Mouse (Mus musculus) megakaryocyte progenitor cell, adult 5-6 weeks (primary cell): ENCODE measurements around the gene Josd2. TPM values are rescaled to one million over a fixed set of nuclear protein-coding genes. Genes with fewer than 3 reads are reported as not detected.
A peak's percentile ranks its signal among the peaks of the same experiment; 100 is the strongest.

Source experiments
- ATAC-seq: replicated peaks from 2 replicates; pipeline ENCODE4 v1.8.0; 2016; ENCODE audit warnings: mild to moderate bottlenecking, moderate TSS enrichment, inconsistent platforms; ENCODE audit not compliant: poor library complexity
- total RNA-seq, 2 experiments: library from RNA; stranded (forward) in 1 of 2; stranded (reverse) in 1 of 2; fragments of 157-497, 149-512 nt in 1 of 2; fragments of 200-1000 nt in 1 of 2; gene quantifications; 2 replicates each; pipeline versions ENCODE4 v1.2.3 to v1.2.4; 2015 to 2017

The Josd2 gene
- total RNA-seq, 2 experiments from 2014 or later, result 22.6 to 27.5 TPM

DNA sequence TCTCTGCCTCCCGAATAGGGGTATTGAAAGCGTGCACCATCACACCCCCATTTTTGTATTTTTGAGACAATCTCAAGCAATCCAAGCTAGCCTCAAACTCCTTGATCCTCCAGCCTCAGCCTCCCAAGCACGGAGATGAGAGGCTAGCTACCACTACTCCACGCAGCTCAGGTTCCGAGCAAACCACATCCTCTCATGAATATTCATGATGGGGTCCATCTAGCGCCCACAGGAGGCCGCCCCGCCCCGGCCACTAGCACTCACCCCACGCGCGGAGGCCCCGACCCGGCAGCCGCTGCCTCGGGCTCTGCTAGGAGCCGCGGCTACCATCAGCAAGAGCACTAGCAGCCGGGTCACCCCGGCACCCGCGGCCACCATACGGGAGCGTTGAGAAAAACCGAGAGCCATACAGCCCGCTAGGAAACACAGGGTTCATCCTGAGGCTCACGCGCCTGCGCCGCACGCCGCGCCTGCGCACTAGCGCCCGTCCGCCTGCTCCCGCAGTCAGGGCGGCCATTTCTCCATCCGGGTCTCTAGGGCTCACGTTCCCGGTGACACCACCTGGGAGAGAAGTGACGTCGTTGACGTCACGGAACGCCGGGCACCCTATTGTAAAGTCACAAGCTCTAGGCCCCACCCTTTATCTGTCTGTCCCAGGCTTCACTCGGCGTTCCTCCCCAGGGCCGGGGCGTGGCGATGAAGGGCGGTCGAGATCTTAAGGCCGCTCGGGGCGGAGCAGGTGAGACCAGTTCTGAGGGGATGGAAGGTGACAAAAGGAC, 28.4 kb downstream of the Josd2 start, which contains the start of the genes Emc10 and Fam71e1:
Gene Emc10, minus strand, starts transcription at position 538 of the 779 bp plus-strand sequence.
Gene Fam71e1, plus strand, starts transcription at position 590 of the 779 bp plus-strand sequence.
- peak; percentile 95 for ATAC-seq

DNA sequence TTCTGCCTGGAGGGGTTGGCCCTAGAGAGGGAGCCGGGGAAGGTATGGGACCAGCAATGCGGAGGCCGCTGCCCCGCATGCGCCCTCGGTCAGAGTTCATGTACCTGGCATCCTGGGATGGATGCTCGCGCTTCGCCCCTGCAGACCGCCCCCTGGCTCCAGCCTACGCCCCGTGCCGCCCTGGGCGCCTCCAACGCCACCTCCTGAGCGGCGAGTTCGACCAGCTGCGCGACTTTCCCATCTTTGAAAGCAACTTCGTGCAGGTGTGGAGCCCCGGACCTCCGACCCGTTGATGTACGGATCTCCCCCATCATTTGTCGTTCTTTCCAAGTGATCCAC, 29.0 kb downstream of the Josd2 start:
- peak; percentile 49 for ATAC-seq

DNA sequence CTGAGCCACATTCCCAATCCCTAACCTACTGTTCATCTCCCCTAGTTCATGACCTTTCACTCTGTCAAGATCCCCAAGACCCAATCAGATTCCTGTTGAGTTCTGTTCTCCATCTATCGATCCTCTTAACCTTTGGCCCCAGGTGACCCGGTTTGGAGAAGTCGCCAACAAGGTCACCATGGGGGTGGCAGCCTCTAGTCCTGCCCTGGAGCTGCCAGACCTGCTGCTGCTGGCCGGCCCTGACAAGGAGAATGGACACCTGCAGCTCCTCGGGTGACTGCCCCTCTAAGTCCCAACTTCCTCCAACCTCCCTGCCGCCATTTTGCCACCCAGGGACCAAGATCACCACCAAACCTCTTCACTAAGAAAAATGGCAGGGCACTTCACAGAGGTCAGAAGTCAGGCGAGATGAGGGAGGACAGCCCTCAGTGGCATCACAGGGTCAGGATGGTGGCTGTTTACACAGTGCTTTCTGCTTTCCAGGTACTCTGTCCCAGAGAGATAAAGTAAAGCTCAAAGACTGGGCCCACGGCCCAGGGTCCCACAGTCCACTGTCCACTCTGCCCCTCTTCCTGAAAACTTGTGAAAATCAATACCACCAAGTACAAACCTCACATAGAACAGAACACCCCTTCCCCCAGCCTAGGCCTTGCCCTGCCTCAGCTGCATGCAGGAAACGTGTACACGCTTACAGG, 29.7 kb downstream of the Josd2 start:
- no peak for ATAC-seq

DNA sequence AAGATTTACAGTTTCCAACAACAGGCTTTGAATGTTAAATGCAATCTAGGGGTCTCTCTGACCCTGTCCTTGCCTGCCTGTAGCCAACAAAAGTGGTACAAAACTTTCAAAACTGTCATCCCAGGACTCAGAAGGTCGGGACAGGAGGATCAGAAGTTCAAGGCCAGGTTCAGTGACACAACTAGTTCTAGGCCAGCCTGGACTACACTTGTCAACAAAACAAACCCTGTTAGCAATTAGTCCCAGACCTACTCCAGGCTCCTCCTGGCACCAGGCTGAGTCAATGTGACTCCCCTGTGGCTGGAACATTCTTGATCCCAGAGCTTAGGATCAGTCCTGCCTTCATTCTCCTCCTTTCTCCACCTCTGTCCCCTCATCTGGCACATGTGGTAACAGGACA, 31.1 kb downstream of the Josd2 start:
- ATAC-seq, result no peak

DNA sequence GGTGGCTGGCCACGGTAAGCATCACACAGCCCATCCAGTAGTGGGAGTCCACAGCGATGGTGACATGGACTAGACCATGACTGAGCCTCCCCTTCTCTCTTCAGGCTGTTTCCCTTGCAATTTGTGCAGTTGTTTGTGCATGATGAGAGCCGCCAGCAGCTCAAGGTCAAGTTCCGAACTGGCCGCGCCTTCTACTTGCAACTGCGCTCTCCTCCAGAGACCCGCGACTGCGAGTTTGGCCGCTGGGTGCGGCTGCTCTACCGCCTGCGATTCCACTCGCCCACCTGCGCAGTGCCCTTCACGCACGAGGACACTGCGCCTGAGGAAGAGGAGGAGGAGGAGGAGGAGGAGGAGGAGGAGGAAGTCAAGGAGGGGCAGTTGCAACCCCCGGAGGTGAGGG, 32.3 kb downstream of the Josd2 start:
- ATAC-seq, result no peak

DNA sequence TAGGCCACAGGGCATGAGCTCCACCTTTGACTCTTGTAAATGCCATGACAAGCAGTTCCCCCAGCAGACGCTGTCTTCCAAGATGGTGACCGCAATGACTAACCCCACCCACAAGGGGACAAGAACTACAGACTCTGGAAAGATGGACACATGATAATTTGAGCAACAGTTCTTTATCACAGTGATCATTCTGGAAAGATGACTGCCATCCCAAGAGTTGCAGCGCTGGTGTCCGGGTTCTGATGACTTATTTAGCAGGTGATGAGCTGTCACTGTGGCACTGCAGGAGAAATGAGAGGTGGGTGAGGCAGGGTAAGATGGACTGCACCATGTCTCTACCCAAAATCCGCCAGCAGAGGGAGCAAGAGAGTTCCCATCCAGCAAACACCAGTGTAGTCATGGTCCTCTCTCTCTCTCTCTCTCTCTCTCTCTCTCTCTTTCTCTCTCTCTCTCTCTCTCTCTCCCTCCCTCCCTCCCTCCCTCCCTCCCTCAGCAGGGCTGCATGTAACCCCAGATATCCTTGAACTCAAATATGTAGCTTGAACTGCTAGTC, 33.9 kb downstream of the Josd2 start:
- peak; percentile 91 for ATAC-seq

DNA sequence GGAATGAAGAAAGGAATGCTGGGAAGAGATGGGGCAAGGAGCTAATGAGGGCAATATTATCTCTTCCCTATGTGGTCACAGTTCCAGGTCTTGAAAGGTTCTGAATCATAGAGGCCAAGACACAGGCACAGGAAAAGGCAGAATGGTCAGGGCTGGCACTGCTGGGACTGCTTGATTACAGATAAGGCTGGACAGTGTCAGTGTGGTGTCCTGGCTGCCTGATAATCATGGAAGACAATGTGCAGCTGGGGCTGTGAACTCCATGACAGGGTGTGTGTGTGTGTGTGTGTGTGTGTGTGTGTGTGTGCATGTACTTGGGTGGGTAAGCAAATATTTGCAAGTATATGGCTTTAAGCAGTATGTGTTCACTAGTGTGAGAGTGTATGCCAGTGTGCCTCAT, 39.7 kb downstream of the Josd2 start:
- no peak for ATAC-seq

DNA sequence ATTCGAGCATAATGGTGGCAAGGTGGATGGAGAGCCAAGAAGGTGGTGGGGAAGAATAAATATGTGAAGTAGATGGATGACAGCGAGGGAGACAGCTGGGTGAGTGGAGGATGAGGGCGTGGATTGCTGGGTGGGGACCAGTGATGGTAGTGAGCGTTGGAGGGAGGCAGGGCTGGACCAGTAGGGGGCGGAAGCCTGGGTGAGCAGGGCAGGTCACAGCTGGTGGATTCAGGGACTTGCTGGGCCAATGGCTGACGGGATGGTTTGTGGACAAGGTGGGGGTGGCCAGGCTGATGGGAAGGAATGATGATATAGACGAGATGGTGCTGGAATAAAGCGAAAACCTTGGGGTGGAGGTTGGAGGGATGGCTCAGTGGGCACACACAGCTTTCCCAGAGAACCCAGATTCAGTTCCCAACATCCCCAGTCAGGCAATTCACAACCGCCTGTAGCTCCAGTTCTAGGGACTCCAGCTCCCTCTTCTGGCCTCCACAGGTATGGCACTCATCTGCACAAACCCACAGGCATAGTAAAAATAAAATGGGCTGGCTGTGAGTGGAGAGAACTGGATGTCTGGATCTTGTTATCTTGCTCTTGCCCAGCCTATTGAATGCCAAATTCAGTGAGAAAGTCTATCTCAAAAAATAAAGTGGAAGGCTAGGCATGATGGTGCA, 51.6 kb downstream of the Josd2 start:
- ATAC-seq, result peak; percentile 51

DNA sequence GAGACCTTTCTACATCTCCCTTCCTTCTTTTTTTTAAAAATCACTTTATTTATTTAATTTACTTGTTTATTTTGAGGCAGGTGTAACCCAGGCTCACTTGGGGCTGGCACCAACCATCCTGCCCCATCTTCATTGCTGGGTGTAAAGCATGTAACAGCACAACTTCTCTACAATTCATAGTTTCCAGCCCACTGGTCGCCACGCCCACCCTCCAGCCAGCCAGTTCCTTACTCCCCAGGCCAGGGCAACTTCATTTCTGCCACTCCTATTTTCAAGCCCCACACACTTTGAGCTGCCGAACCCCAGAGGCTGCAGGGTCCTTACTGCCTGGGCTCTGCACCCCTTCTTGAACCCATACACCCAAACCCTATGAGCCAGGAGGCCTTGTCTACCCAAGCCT, 53.2 kb downstream of the Josd2 start:
- ATAC-seq, result no peak

Other genes starting within 250 kb of the Josd2 start
- gene Klk1, start 242.6 kb upstream of the Josd2 start, total RNA-seq (2015), result not detected in 2 replicates
- not detected in 2 replicates for gene Klk1, start 242.6 kb upstream of the Josd2 start, total RNA-seq (2017)
- not detected in 2 replicates for gene Gm36864, start 231.8 kb upstream of the Josd2 start, total RNA-seq (2015)
- gene Gm36864, start 231.8 kb upstream of the Josd2 start, total RNA-seq (2017), result not detected in 2 replicates
- 0.34 and 1.8 TPM in 2 replicates for gene 1700028J19Rik, start 221.3 kb upstream of the Josd2 start, total RNA-seq (2015)
- gene 1700028J19Rik, start 221.3 kb upstream of the Josd2 start, total RNA-seq (2017), result 0.30 and 0.37 TPM in 2 replicates
- gene 2410002F23Rik, start 221.3 kb upstream of the Josd2 start, total RNA-seq (2015), result 54.0 and 60.6 TPM in 2 replicates
- 71.7 and 74.6 TPM in 2 replicates for gene 2410002F23Rik, start 221.3 kb upstream of the Josd2 start, total RNA-seq (2017)
- gene Acp4, start 210.6 kb upstream of the Josd2 start, total RNA-seq (2015), result not detected in 2 replicates
- 0.04 TPM in 1 of 2 replicates, not detected in the other for gene Acp4, start 210.6 kb upstream of the Josd2 start, total RNA-seq (2017)
- gene Gm15517, start 206.5 kb upstream of the Josd2 start, total RNA-seq (2015), result not detected in 2 replicates
- not detected in 2 replicates for gene Gm15517, start 206.5 kb upstream of the Josd2 start, total RNA-seq (2017)
- 4.1 TPM in 2 replicates for gene Clec11a, start 161.1 kb upstream of the Josd2 start, total RNA-seq (2015)
- gene Clec11a, start 161.1 kb upstream of the Josd2 start, total RNA-seq (2017), result 4.2 and 4.4 TPM in 2 replicates
- gene Shank1, start 157.7 kb upstream of the Josd2 start, total RNA-seq (2015), result 0.05 and 0.49 TPM in 2 replicates
- gene Shank1, start 157.7 kb upstream of the Josd2 start, total RNA-seq (2017), result not detected in 2 replicates
- gene Syt3, start 83.9 kb upstream of the Josd2 start, total RNA-seq (2015), result 0.22 and 0.24 TPM in 2 replicates
- gene Syt3, start 83.9 kb upstream of the Josd2 start, total RNA-seq (2017), result 0.12 and 0.14 TPM in 2 replicates
- 0.44 and 1.5 TPM in 2 replicates for gene 1700008O03Rik, start 82.2 kb upstream of the Josd2 start, total RNA-seq (2015)
- gene 1700008O03Rik, start 82.2 kb upstream of the Josd2 start, total RNA-seq (2017), result 1.8 and 2.2 TPM in 2 replicates
- not detected in 2 replicates for gene Lrrc4b, start 39.0 kb upstream of the Josd2 start, total RNA-seq (2015)
- not detected in 2 replicates for gene Lrrc4b, start 39.0 kb upstream of the Josd2 start, total RNA-seq (2017)
- gene Aspdh, start 2.6 kb upstream of the Josd2 start, total RNA-seq (2015), result not detected in 2 replicates
- gene Aspdh, start 2.6 kb upstream of the Josd2 start, total RNA-seq (2017), result not detected in 2 replicates
- gene Emc10, start 28.5 kb downstream of the Josd2 start, total RNA-seq (2015), result 60.6 and 62.7 TPM in 2 replicates
- 30.4 and 38.3 TPM in 2 replicates for gene Emc10, start 28.5 kb downstream of the Josd2 start, total RNA-seq (2017)
- gene Fam71e1, start 28.6 kb downstream of the Josd2 start, total RNA-seq (2015), result 1.2 and 2.5 TPM in 2 replicates
- gene Fam71e1, start 28.6 kb downstream of the Josd2 start, total RNA-seq (2017), result 0.30 and 1.7 TPM in 2 replicates
- gene Mybpc2, start 56.7 kb downstream of the Josd2 start, total RNA-seq (2015), result not detected in 2 replicates
- gene Mybpc2, start 56.7 kb downstream of the Josd2 start, total RNA-seq (2017), result not detected in 2 replicates
- 0.20 TPM in 1 of 2 replicates, not detected in the other for gene Spib, start 64.1 kb downstream of the Josd2 start, total RNA-seq (2015)
- 0.04 TPM in 1 of 2 replicates, not detected in the other for gene Spib, start 64.1 kb downstream of the Josd2 start, total RNA-seq (2017)
- 51.4 and 70.3 TPM in 2 replicates for gene Pold1, start 80.9 kb downstream of the Josd2 start, total RNA-seq (2015)
- gene Pold1, start 80.9 kb downstream of the Josd2 start, total RNA-seq (2017), result 64.4 and 77.2 TPM in 2 replicates
- gene Nr1h2, start 86.0 kb downstream of the Josd2 start, total RNA-seq (2015), result 39.4 and 43.7 TPM in 2 replicates
- 42.6 and 45.7 TPM in 2 replicates for gene Nr1h2, start 86.0 kb downstream of the Josd2 start, total RNA-seq (2017)
- gene Napsa, start 104.4 kb downstream of the Josd2 start, total RNA-seq (2015), result 219 and 232 TPM in 2 replicates
- gene Napsa, start 104.4 kb downstream of the Josd2 start, total RNA-seq (2017), result 91.2 and 121 TPM in 2 replicates
- 0.25 and 0.66 TPM in 2 replicates for gene Kcnc3, start 122.7 kb downstream of the Josd2 start, total RNA-seq (2015)
- 0.04 TPM in 1 of 2 replicates, not detected in the other for gene Kcnc3, start 122.7 kb downstream of the Josd2 start, total RNA-seq (2017)
- not detected in 2 replicates for gene Myh14, start 202.9 kb downstream of the Josd2 start, total RNA-seq (2015)
- not detected in 2 replicates for gene Myh14, start 202.9 kb downstream of the Josd2 start, total RNA-seq (2017)
- not detected in 2 replicates for gene Izumo2, start 240.8 kb downstream of the Josd2 start, total RNA-seq (2015)
- not detected in 2 replicates for gene Izumo2, start 240.8 kb downstream of the Josd2 start, total RNA-seq (2017)